Mouse (Mus musculus) retina, postnatal 1 day (tissue): ENCODE measurements around the gene Fth1.

Experiments used
- DNase-seq: peaks from one replicate; pipeline ENCODE4 v3.0.0-alpha.2; 2012

Fth1 gene

GRCm38 (mm10) chr19:9992011-9992958 lies 11.9 kb downstream of the Fth1 start:
- no peak for DNase-seq

- DNase-seq: peak; percentile 95
Observed at GRCm38 (mm10) chr19:9993036-9993656, 12.7 kb downstream of the Fth1 start.

- no peak for DNase-seq
Observed at GRCm38 (mm10) chr19:9997204-9998062, 17.0 kb downstream of the Fth1 start.

- no peak for DNase-seq
Observed at GRCm38 (mm10) chr19:9998063-9998416, 17.6 kb downstream of the Fth1 start.

GRCm38 (mm10) chr19:9998736-9999486 lies 18.5 kb downstream of the Fth1 start:
- no peak for DNase-seq

GRCm38 (mm10) chr19:10000330-10000729 lies 19.9 kb downstream of the Fth1 start:
- peak; percentile 73 for DNase-seq

GRCm38 (mm10) chr19:10001206-10001969 lies 21.0 kb downstream of the Fth1 start, which contains the start of the genes Best1 and Rab3il1:
TSS of gene Best1 (minus strand) at chr19:10001633.
TSS of gene Rab3il1 (plus strand) at chr19:10001669.
- no peak for DNase-seq

- no peak for DNase-seq
Observed at GRCm38 (mm10) chr19:10003696-10004095, 23.3 kb downstream of the Fth1 start.

GRCm38 (mm10) chr19:10011408-10011807 lies 31.0 kb downstream of the Fth1 start:
- DNase-seq: no peak

- no peak for DNase-seq
Observed at GRCm38 (mm10) chr19:10012827-10013278, 32.5 kb downstream of the Fth1 start.

GRCm38 (mm10) chr19:10013348-10013747 lies 33.0 kb downstream of the Fth1 start:
- DNase-seq: no peak

GRCm38 (mm10) chr19:10013913-10014312 lies 33.5 kb downstream of the Fth1 start:
- no peak for DNase-seq

GRCm38 (mm10) chr19:10014824-10015223 lies 34.4 kb downstream of the Fth1 start:
- no peak for DNase-seq

GRCm38 (mm10) chr19:10015442-10015841 lies 35.0 kb downstream of the Fth1 start:
- no peak for DNase-seq

GRCm38 (mm10) chr19:10016151-10016550 lies 35.8 kb downstream of the Fth1 start:
- no peak for DNase-seq

- peak; percentile 92 for DNase-seq
Observed at GRCm38 (mm10) chr19:10017637-10018526, 37.5 kb downstream of the Fth1 start.

GRCm38 (mm10) chr19:10018527-10018818 lies 38.1 kb downstream of the Fth1 start:
- DNase-seq: no peak

GRCm38 (mm10) chr19:10019214-10019760 lies 38.9 kb downstream of the Fth1 start:
- no peak for DNase-seq

- no peak for DNase-seq
Observed at GRCm38 (mm10) chr19:10021981-10022380, 41.6 kb downstream of the Fth1 start.
